Mouse (Mus musculus): Measurements from ENCODE around the gene Gfm2. TPM values are rescaled to one million over a fixed set of nuclear protein-coding genes. Genes with fewer than 3 reads are reported as not detected.
"Not testable (repeated sequence)": the region's sequence is repeated elsewhere in the genome, so short reads cannot be mapped to it uniquely, and the experiment has no call there.

The Gfm2 gene
- 39.6 and 39.9 TPM in 2 replicates for polyA plus RNA-seq (2014; fragmentation: Nextera tagmentation; extraction: Ambion mirVana)

- WGBS, result under 1% methylated on average over 57 of the region's 57 CpGs
- Histone ChIP-seq H3K4me3 (ENCODE audit: low read depth, low read length) (peak within 1 kb of the TSS; percentile 68), H3K9me3 (ENCODE audit: control insufficient read depth, low read length) (no peaks in the 10 kb centered on the region), H3K4me2 (ENCODE audit: low read depth, low read length, severe bottlenecking) (peak within 1 kb of the TSS; percentile 54), H3K4me1 (replicated peaks; ENCODE audit: control insufficient read depth, insufficient read depth, low read length) (no peaks in the 10 kb centered on the region; the same call in 1 of the 2 replicates), H3K27me3 (ENCODE audit: control insufficient read depth, insufficient read depth, low read length) (no peaks in the 10 kb centered on the region), H3K27ac (ENCODE audit: low read depth, low read length) (0 out of 2 replicates have a peak within 1 kb of the TSS, but pooled peaks have one; percentile 14), H3K9ac (ENCODE audit: low read length) (peak within 1 kb of the TSS; percentile 72), H3K36me3 (ENCODE audit: control insufficient read depth, insufficient read depth, low read length) (peaks cover 4% of the 10 kb centered on the region; the same call in 1 of the 2 replicates)
- DNase-seq (ENCODE audit: low spot score) (peak; percentile 92), ATAC-seq (replicated peaks; ENCODE audit: low FRiP score) (peak; percentile 97)
Measured at GRCm38 (mm10) chr13:97137466-97138400, at the start of gene Gfm2, which contains the start of gene Nsa2. Gfm2 (plus strand) TSS chr13:97137937. Nsa2 (minus strand) TSS chr13:97137937.

- no peak overlapping the region for H3K4me3 ChIP-seq (ENCODE audit: low read depth, low read length)
- H3K9ac ChIP-seq (ENCODE audit: low read length), result no peak overlapping the region
- WGBS, result 63% methylated on average over 3 of the region's 3 CpGs
- no peak overlapping the region for H3K4me2 ChIP-seq (ENCODE audit: low read depth, low read length, severe bottlenecking)
- no peak for ATAC-seq (replicated peaks; ENCODE audit: low FRiP score)
- H3K9me3 ChIP-seq (ENCODE audit: control insufficient read depth, low read length), result no peaks in the 10 kb centered on the region
- H3K36me3 ChIP-seq (ENCODE audit: control insufficient read depth, insufficient read depth, low read length), result no peaks in the 10 kb centered on the region
- DNase-seq (ENCODE audit: low spot score), result no peak
- H3K27ac ChIP-seq (ENCODE audit: low read depth, low read length), result no peak overlapping the region
- no peaks in the 10 kb centered on the region for H3K4me1 ChIP-seq (replicated peaks; ENCODE audit: control insufficient read depth, insufficient read depth, low read length)
- H3K27me3 ChIP-seq (ENCODE audit: control insufficient read depth, insufficient read depth, low read length), result no peaks in the 10 kb centered on the region
Measured at GRCm38 (mm10) chr13:97088183-97088582, 49.6 kb upstream of the Gfm2 start.

GRCm38 (mm10) chr13:97095726-97096125 is 42.0 kb upstream of the Gfm2 start:
- H3K4me2 ChIP-seq (ENCODE audit: low read depth, low read length, severe bottlenecking), result no peak overlapping the region
- no peak overlapping the region for H3K9ac ChIP-seq (ENCODE audit: low read length)
- 90% methylated on average over 4 of the region's 4 CpGs for WGBS
- H3K27ac ChIP-seq (ENCODE audit: low read depth, low read length), result no peak overlapping the region
- no peak overlapping the region for H3K4me3 ChIP-seq (ENCODE audit: low read depth, low read length)
- H3K36me3 ChIP-seq (ENCODE audit: control insufficient read depth, insufficient read depth, low read length), result no peaks in the 10 kb centered on the region; the same call in 1 of the 2 replicates
- no peak for ATAC-seq (replicated peaks; ENCODE audit: low FRiP score)
- H3K4me1 ChIP-seq (replicated peaks; ENCODE audit: control insufficient read depth, insufficient read depth, low read length), result no peaks in the 10 kb centered on the region
- H3K27me3 ChIP-seq (ENCODE audit: control insufficient read depth, insufficient read depth, low read length), result no peaks in the 10 kb centered on the region
- DNase-seq (ENCODE audit: low spot score), result no peak
- H3K9me3 ChIP-seq (ENCODE audit: control insufficient read depth, low read length), result no peaks in the 10 kb centered on the region

- Histone ChIP-seq H3K4me2 (ENCODE audit: low read depth, low read length, severe bottlenecking) (no peak within 1 kb of the TSS), H3K4me3 (ENCODE audit: low read depth, low read length) (no peak within 1 kb of the TSS), H3K9me3 (ENCODE audit: control insufficient read depth, low read length) (no peaks in the 10 kb centered on the region), H3K27ac (ENCODE audit: low read depth, low read length) (no peak within 1 kb of the TSS), H3K27me3 (ENCODE audit: control insufficient read depth, insufficient read depth, low read length) (no peaks in the 10 kb centered on the region), H3K4me1 (replicated peaks; ENCODE audit: control insufficient read depth, insufficient read depth, low read length) (no peaks in the 10 kb centered on the region), H3K36me3 (ENCODE audit: control insufficient read depth, insufficient read depth, low read length) (no peaks in the 10 kb centered on the region; the same call in 1 of the 2 replicates), H3K9ac (ENCODE audit: low read length) (no peak within 1 kb of the TSS)
- peak; percentile 49; the same call in 1 of the 2 replicates for ATAC-seq (replicated peaks; ENCODE audit: low FRiP score)
- DNase-seq (ENCODE audit: low spot score), result peak; percentile 72
- 81% methylated on average over 21 of the region's 22 CpGs for WGBS
Measured at GRCm38 (mm10) chr13:97099187-97099852, 38.4 kb upstream of the Gfm2 start, which contains the start of gene Gm6169. Gm6169 (minus strand) TSS chr13:97099237.

- DNase-seq (ENCODE audit: low spot score) (no peak), ATAC-seq (replicated peaks; ENCODE audit: low FRiP score) (no peak)
- Histone ChIP-seq H3K27ac (ENCODE audit: low read depth, low read length) (no peak overlapping the region), H3K27me3 (ENCODE audit: control insufficient read depth, insufficient read depth, low read length) (no peaks in the 10 kb centered on the region), H3K9me3 (ENCODE audit: control insufficient read depth, low read length) (no peaks in the 10 kb centered on the region), H3K4me1 (replicated peaks; ENCODE audit: control insufficient read depth, insufficient read depth, low read length) (no peaks in the 10 kb centered on the region), H3K36me3 (ENCODE audit: control insufficient read depth, insufficient read depth, low read length) (no peaks in the 10 kb centered on the region), H3K9ac (ENCODE audit: low read length) (no peak overlapping the region), H3K4me2 (ENCODE audit: low read depth, low read length, severe bottlenecking) (no peak overlapping the region), H3K4me3 (ENCODE audit: low read depth, low read length) (no peak overlapping the region)
- WGBS, result 79% methylated on average over 7 of the region's 7 CpGs
Measured at GRCm38 (mm10) chr13:97104996-97105395, 32.7 kb upstream of the Gfm2 start.

GRCm38 (mm10) chr13:97107721-97108120 is 30.0 kb upstream of the Gfm2 start:
- not testable (repeated sequence) for ATAC-seq (replicated peaks; ENCODE audit: low FRiP score); H3K27me3 ChIP-seq (ENCODE audit: control insufficient read depth, insufficient read depth, low read length); H3K9ac ChIP-seq (ENCODE audit: low read length); H3K36me3 ChIP-seq (ENCODE audit: control insufficient read depth, insufficient read depth, low read length); H3K9me3 ChIP-seq (ENCODE audit: control insufficient read depth, low read length); H3K4me2 ChIP-seq (ENCODE audit: low read depth, low read length, severe bottlenecking); H3K27ac ChIP-seq (ENCODE audit: low read depth, low read length); H3K4me3 ChIP-seq (ENCODE audit: low read depth, low read length); H3K4me1 ChIP-seq (replicated peaks; ENCODE audit: control insufficient read depth, insufficient read depth, low read length); DNase-seq (ENCODE audit: low spot score)
- 94% methylated on average over 4 of the region's 4 CpGs for WGBS

GRCm38 (mm10) chr13:97109046-97109445 is 28.7 kb upstream of the Gfm2 start:
- H3K27me3 ChIP-seq (ENCODE audit: control insufficient read depth, insufficient read depth, low read length), result no peaks in the 10 kb centered on the region
- no peak overlapping the region for H3K4me2 ChIP-seq (ENCODE audit: low read depth, low read length, severe bottlenecking)
- H3K9ac ChIP-seq (ENCODE audit: low read length), result no peak overlapping the region
- WGBS, result 86% methylated on average over 4 of the region's 4 CpGs
- H3K36me3 ChIP-seq (ENCODE audit: control insufficient read depth, insufficient read depth, low read length), result no peaks in the 10 kb centered on the region; the same call in 1 of the 2 replicates
- H3K4me3 ChIP-seq (ENCODE audit: low read depth, low read length), result no peak overlapping the region
- DNase-seq (ENCODE audit: low spot score) (no peak), ATAC-seq (replicated peaks; ENCODE audit: low FRiP score) (no peak)
- no peak overlapping the region for H3K27ac ChIP-seq (ENCODE audit: low read depth, low read length)
- H3K9me3 ChIP-seq (ENCODE audit: control insufficient read depth, low read length), result no peaks in the 10 kb centered on the region
- no peaks in the 10 kb centered on the region for H3K4me1 ChIP-seq (replicated peaks; ENCODE audit: control insufficient read depth, insufficient read depth, low read length)

- no peak for DNase-seq (ENCODE audit: low spot score)
- Histone ChIP-seq H3K4me3 (ENCODE audit: low read depth, low read length) (no peak overlapping the region), H3K9me3 (ENCODE audit: control insufficient read depth, low read length) (no peaks in the 10 kb centered on the region), H3K36me3 (ENCODE audit: control insufficient read depth, insufficient read depth, low read length) (no peaks in the 10 kb centered on the region), H3K27me3 (ENCODE audit: control insufficient read depth, insufficient read depth, low read length) (no peaks in the 10 kb centered on the region), H3K4me2 (ENCODE audit: low read depth, low read length, severe bottlenecking) (no peak overlapping the region), H3K4me1 (replicated peaks; ENCODE audit: control insufficient read depth, insufficient read depth, low read length) (no peaks in the 10 kb centered on the region), H3K27ac (ENCODE audit: low read depth, low read length) (no peak overlapping the region), H3K9ac (ENCODE audit: low read length) (no peak overlapping the region)
- 78% methylated on average over 3 of the region's 3 CpGs for WGBS
- ATAC-seq (replicated peaks; ENCODE audit: low FRiP score), result no peak
Measured at GRCm38 (mm10) chr13:97121341-97121740, 16.4 kb upstream of the Gfm2 start.

All from forebrain, embryonic 11.5 days (tissue).